Comparison of ENCODE assay signal across 7 mouse cellular contexts in the genomic region with DNA sequence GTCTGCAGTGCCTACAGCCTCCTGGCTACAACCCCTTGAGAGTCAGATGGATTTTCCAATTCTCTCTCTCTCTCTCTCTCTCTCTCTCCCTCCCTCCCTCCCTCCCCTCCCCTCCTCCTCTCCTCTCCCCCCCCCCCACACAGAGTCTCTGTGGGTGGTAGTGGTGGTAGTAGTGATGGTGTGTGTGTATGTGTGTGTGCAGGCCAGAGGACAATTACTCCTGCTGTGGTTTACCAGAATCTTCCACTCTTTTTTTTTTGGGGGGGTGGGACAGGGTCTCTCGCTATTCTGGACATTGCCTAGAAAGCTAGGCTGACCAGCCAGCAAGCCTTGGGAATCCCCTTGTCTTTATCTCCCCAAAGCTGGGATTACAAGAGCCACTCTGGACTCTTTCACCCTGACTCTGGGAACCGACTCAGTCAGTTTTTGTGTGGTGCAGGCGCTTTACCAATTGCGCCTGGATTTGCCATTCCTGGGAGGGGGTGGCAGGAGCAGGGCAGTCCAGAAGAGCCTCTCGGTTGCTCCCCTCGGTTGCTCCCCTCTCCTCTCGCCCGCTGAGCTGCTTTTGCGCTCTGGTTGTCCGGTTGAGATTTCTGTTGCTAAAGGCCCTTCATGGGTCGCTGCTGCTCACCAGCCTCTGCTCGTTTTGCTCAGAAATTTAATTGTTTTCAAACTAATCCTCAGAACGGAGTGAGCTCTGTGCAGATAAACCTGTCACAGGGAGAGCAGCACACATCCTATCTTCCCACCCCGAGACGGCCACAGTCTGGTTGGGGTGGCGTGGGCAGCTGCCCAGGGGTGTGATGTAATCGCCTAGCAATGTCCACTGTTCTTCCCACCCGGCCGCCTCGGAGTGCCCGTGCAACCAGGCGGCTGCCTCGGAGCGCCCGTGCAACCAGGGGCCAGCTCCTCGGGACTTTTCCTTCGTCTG. TPM values are rescaled to one million over a fixed set of nuclear protein-coding genes. Genes with fewer than 3 reads are reported as not detected.
DNase-seq lines count a peak whose midpoint lies in the region; ATAC-seq lines count a peak whose summit lies in the region.

No protein-coding gene starts in this region.

- peak overlapping the region; percentile 14; the same call in 1 of the 2 replicates for H3K4me3 ChIP-seq in forebrain, embryonic 12.5 days (replicated peaks)
- H3K4me3 ChIP-seq in limb, embryonic 15.5 days = no peak overlapping the region

- H3K9me3 ChIP-seq in forebrain, embryonic 12.5 days = 0 out of 2 replicates have a peak, but pooled peaks cover 2% of the 10 kb centered on the region
- no peaks in the 10 kb centered on the region for H3K9me3 ChIP-seq in limb, embryonic 15.5 days

- peaks cover 18% of the 10 kb centered on the region for H3K4me1 ChIP-seq in forebrain, embryonic 12.5 days
- peaks cover 8% of the 10 kb centered on the region; the same call in 1 of the 2 replicates for H3K4me1 ChIP-seq in limb, embryonic 15.5 days

- peak; percentile 50 to 66 for DNase-seq in right cerebral cortex, postnatal 10 days (ENCODE audit: low spot score in 2 of 2)
- DNase-seq in right cerebral cortex, postnatal 14 days = no peak
- DNase-seq in heart, postnatal 4 days = peak; percentile 64
- peak; percentile 86 for DNase-seq in retina, postnatal 1 day
- DNase-seq in cerebellum, adult 18-20 months = no peak

- no peaks in the 10 kb centered on the region for H3K36me3 ChIP-seq in forebrain, embryonic 12.5 days (replicated peaks)
- no peaks in the 10 kb centered on the region for H3K36me3 ChIP-seq in limb, embryonic 15.5 days

- H3K27me3 ChIP-seq in forebrain, embryonic 12.5 days = no peaks in the 10 kb centered on the region; the same call in 1 of the 2 replicates
- H3K27me3 ChIP-seq in limb, embryonic 15.5 days = no peaks in the 10 kb centered on the region

- peak overlapping the region; percentile 72 for H3K27ac ChIP-seq in forebrain, embryonic 12.5 days
- H3K27ac ChIP-seq in limb, embryonic 15.5 days = peak overlapping the region; percentile 11; the same call in 1 of the 2 replicates

- 13% methylated on average over 27 of the region's 27 CpGs for WGBS in forebrain, embryonic 12.5 days
- WGBS in limb, embryonic 15.5 days = 45% methylated on average over 27 of the region's 27 CpGs

- ATAC-seq in forebrain, embryonic 12.5 days (ENCODE audit: low FRiP score) = peak; percentile 73
- no peak for ATAC-seq in limb, embryonic 15.5 days (ENCODE audit: insufficient number of reproducible peaks, low FRiP score, low TSS enrichment, low read depth)

- H3K4me2 ChIP-seq in forebrain, embryonic 12.5 days = peak overlapping the region; percentile 42
- H3K4me2 ChIP-seq in limb, embryonic 15.5 days = 0 out of 2 replicates have a peak overlapping the region, but pooled peaks have one; percentile 12

- H3K9ac ChIP-seq in forebrain, embryonic 12.5 days = peak overlapping the region; percentile 27; the same call in 1 of the 2 replicates
- no peak overlapping the region for H3K9ac ChIP-seq in limb, embryonic 15.5 days

RNA-seq across cellular contexts. Expression of a gene that starts 31.3 kb away (rescaled TPM):
- polyA plus RNA-seq in forebrain, embryonic 12.5 days (2016; fragmentation: Nextera tagmentation; extraction: Ambion mirVana) = 10.3 and 15.1 TPM in 2 replicates
- under 1 TPM; 0.45 to 0.48 TPM for total RNA-seq in heart, postnatal 4 days (2021)
- polyA plus RNA-seq in limb, embryonic 15.5 days (2015; fragmentation: Nextera tagmentation; extraction: Ambion mirVana) = 10.9 and 14.7 TPM in 2 replicates

RNA-seq across cellular contexts. Expression of a gene that starts 39.7 kb away (rescaled TPM):
- polyA plus RNA-seq in forebrain, embryonic 12.5 days (2016; fragmentation: Nextera tagmentation; extraction: Ambion mirVana) = 17.8 and 21.0 TPM in 2 replicates
- 10 to 100 TPM; 26.2 to 27.6 TPM for total RNA-seq in heart, postnatal 4 days (2021)
- polyA plus RNA-seq in limb, embryonic 15.5 days (2015; fragmentation: Nextera tagmentation; extraction: Ambion mirVana) = 28.8 and 30.5 TPM in 2 replicates

RNA-seq across cellular contexts. Expression of a gene that starts 42.1 kb away (rescaled TPM):
- 0.10 TPM in 1 of 2 replicates, not detected in the other for polyA plus RNA-seq in forebrain, embryonic 12.5 days (2016; fragmentation: Nextera tagmentation; extraction: Ambion mirVana)
- total RNA-seq in heart, postnatal 4 days (2021) = not detected
- 0.08 TPM in 1 of 2 replicates, not detected in the other for polyA plus RNA-seq in limb, embryonic 15.5 days (2015; fragmentation: Nextera tagmentation; extraction: Ambion mirVana)

Comparison
In these comparisons a context has a peak if more than half of its experiments do, and no peak if none do; other contexts are left out.
1. DNase-seq: peak in right cerebral cortex, postnatal 10 days (2 of 2), heart, postnatal 4 days (single experiment) and retina, postnatal 1 day (single experiment); none in right cerebral cortex, postnatal 14 days (single experiment) and cerebellum, adult 18-20 months (0 of 2).